Mouse (Mus musculus): ENCODE measurements around the gene Ugt1a8. TPM values are rescaled to one million over a fixed set of nuclear protein-coding genes. Genes with fewer than 3 reads are reported as not detected.

Ugt1a8 gene
- polyA plus RNA-seq, 1 experiment from 2014 or later, result not detected

GRCm38 (mm10) chr1:88253540-88253939 is 165.9 kb downstream of the Ugt1a8 start:
- Histone ChIP-seq H3K9me3 (replicated peaks) (peaks cover 51% of the 10 kb centered on the region), H3K4me2 (no peak overlapping the region), H3K36me3 (no peaks in the 10 kb centered on the region), H3K27me3 (no peaks in the 10 kb centered on the region), H3K4me3 (replicated peaks) (no peak overlapping the region), H3K9ac (no peak overlapping the region), H3K27ac (no peak overlapping the region), H3K4me1 (no peaks in the 10 kb centered on the region)
- no peak for ATAC-seq (replicated peaks; ENCODE audit: low FRiP score)
- 71% methylated on average over 6 of the region's 6 CpGs for WGBS

GRCm38 (mm10) chr1:88254793-88255465 is 167.3 kb downstream of the Ugt1a8 start:
- 86% methylated on average over 12 of the region's 12 CpGs for WGBS
- peaks cover 3% of the 10 kb centered on the region for H3K36me3 ChIP-seq
- no peak for ATAC-seq (replicated peaks; ENCODE audit: low FRiP score)

GRCm38 (mm10) chr1:88255466-88255857 is 167.8 kb downstream of the Ugt1a8 start:
- no peaks in the 10 kb centered on the region for H3K27me3 ChIP-seq
- no peak overlapping the region for H3K27ac ChIP-seq
- H3K4me2 ChIP-seq, result no peak overlapping the region
- no peak overlapping the region for H3K9ac ChIP-seq
- peaks cover 32% of the 10 kb centered on the region for H3K9me3 ChIP-seq (replicated peaks)
- H3K4me1 ChIP-seq, result peaks cover 13% of the 10 kb centered on the region
- WGBS, result 54% methylated on average over 2 of the region's 2 CpGs
- H3K4me3 ChIP-seq (replicated peaks), result no peak overlapping the region
- no peak for ATAC-seq (replicated peaks; ENCODE audit: low FRiP score)
- H3K36me3 ChIP-seq, result peaks cover 9% of the 10 kb centered on the region

More at GRCm38 (mm10) chr1:88254793-88255465, 167.3 kb downstream of the Ugt1a8 start:
- H3K9ac ChIP-seq, result no peak overlapping the region
- no peak overlapping the region for H3K4me3 ChIP-seq (replicated peaks)
- H3K4me1 ChIP-seq, result peaks cover 10% of the 10 kb centered on the region
- no peak overlapping the region for H3K27ac ChIP-seq
- no peak overlapping the region for H3K4me2 ChIP-seq
- H3K9me3 ChIP-seq (replicated peaks), result peaks cover 37% of the 10 kb centered on the region
- H3K27me3 ChIP-seq, result no peaks in the 10 kb centered on the region

GRCm38 (mm10) chr1:88255989-88256754 is 168.6 kb downstream of the Ugt1a8 start:
- Histone ChIP-seq H3K4me1 (peaks cover 13% of the 10 kb centered on the region), H3K27me3 (no peaks in the 10 kb centered on the region), H3K27ac (no peak overlapping the region), H3K4me2 (no peak overlapping the region), H3K9me3 (replicated peaks) (peaks cover 25% of the 10 kb centered on the region), H3K9ac (no peak overlapping the region), H3K4me3 (replicated peaks) (no peak overlapping the region), H3K36me3 (peaks cover 16% of the 10 kb centered on the region)
- ATAC-seq (replicated peaks; ENCODE audit: low FRiP score), result no peak
- WGBS, result 79% methylated on average over 13 of the region's 13 CpGs

GRCm38 (mm10) chr1:88256886-88257663 is 169.5 kb downstream of the Ugt1a8 start:
- H3K4me2 ChIP-seq, result no peak overlapping the region
- no peak overlapping the region for H3K4me3 ChIP-seq (replicated peaks)
- no peak for ATAC-seq (replicated peaks; ENCODE audit: low FRiP score)
- no peak overlapping the region for H3K9ac ChIP-seq
- peaks cover 13% of the 10 kb centered on the region for H3K4me1 ChIP-seq
- peaks cover 23% of the 10 kb centered on the region for H3K9me3 ChIP-seq (replicated peaks)
- 75% methylated on average over 10 of the region's 10 CpGs for WGBS
- H3K27ac ChIP-seq, result no peak overlapping the region
- H3K36me3 ChIP-seq, result peaks cover 25% of the 10 kb centered on the region
- no peaks in the 10 kb centered on the region for H3K27me3 ChIP-seq

- ATAC-seq (replicated peaks; ENCODE audit: low FRiP score), result no peak
- H3K4me1 ChIP-seq, result peaks cover 18% of the 10 kb centered on the region
- no peaks in the 10 kb centered on the region for H3K27me3 ChIP-seq
- H3K36me3 ChIP-seq, result peaks cover 31% of the 10 kb centered on the region
- no peak overlapping the region for H3K9ac ChIP-seq
- no peak overlapping the region for H3K4me2 ChIP-seq
- H3K27ac ChIP-seq, result no peak overlapping the region
- H3K9me3 ChIP-seq (replicated peaks), result peaks cover 18% of the 10 kb centered on the region; the same call in 1 of the 2 replicates
- 80% methylated on average over 6 of the region's 6 CpGs for WGBS
- H3K4me3 ChIP-seq (replicated peaks), result no peak overlapping the region
Observed at GRCm38 (mm10) chr1:88257681-88258080, 170.1 kb downstream of the Ugt1a8 start.

- Histone ChIP-seq H3K4me3 (replicated peaks) (no peak overlapping the region), H3K36me3 (peaks cover 38% of the 10 kb centered on the region), H3K9ac (no peak overlapping the region), H3K4me2 (no peak overlapping the region), H3K27me3 (no peaks in the 10 kb centered on the region), H3K4me1 (peaks cover 20% of the 10 kb centered on the region), H3K9me3 (replicated peaks) (peaks cover 18% of the 10 kb centered on the region; the same call in 1 of the 2 replicates), H3K27ac (no peak overlapping the region)
- ATAC-seq (replicated peaks; ENCODE audit: low FRiP score), result no peak
- 69% methylated on average over 6 of the region's 6 CpGs for WGBS
Observed at GRCm38 (mm10) chr1:88258361-88258760, 170.7 kb downstream of the Ugt1a8 start.

GRCm38 (mm10) chr1:88258881-88259642 is 171.4 kb downstream of the Ugt1a8 start:
- peak; percentile 24 for ATAC-seq (replicated peaks; ENCODE audit: low FRiP score)
- no peak overlapping the region for H3K4me3 ChIP-seq (replicated peaks)

GRCm38 (mm10) chr1:88259643-88260024 is 172.0 kb downstream of the Ugt1a8 start:
- H3K27me3 ChIP-seq, result no peaks in the 10 kb centered on the region
- peaks cover 50% of the 10 kb centered on the region for H3K36me3 ChIP-seq
- H3K4me1 ChIP-seq, result peaks cover 20% of the 10 kb centered on the region
- H3K4me3 ChIP-seq (replicated peaks), result no peak overlapping the region
- peaks cover 18% of the 10 kb centered on the region; the same call in 1 of the 2 replicates for H3K9me3 ChIP-seq (replicated peaks)
- ATAC-seq (replicated peaks; ENCODE audit: low FRiP score), result peak; percentile 7
- 75% methylated on average over 4 of the region's 4 CpGs for WGBS
- no peak overlapping the region for H3K4me2 ChIP-seq
- no peak overlapping the region for H3K9ac ChIP-seq
- peak overlapping the region; percentile 2; the same call in 1 of the 2 replicates for H3K27ac ChIP-seq

More at GRCm38 (mm10) chr1:88258881-88259642, 171.4 kb downstream of the Ugt1a8 start:
- Histone ChIP-seq H3K9ac (no peak overlapping the region), H3K9me3 (replicated peaks) (peaks cover 18% of the 10 kb centered on the region; the same call in 1 of the 2 replicates), H3K27me3 (no peaks in the 10 kb centered on the region), H3K27ac (peak overlapping the region; percentile 2), H3K4me1 (peaks cover 20% of the 10 kb centered on the region), H3K4me2 (no peak overlapping the region), H3K36me3 (peaks cover 45% of the 10 kb centered on the region)
- WGBS, result 56% methylated on average over 8 of the region's 8 CpGs

- Histone ChIP-seq H3K4me1 (peaks cover 20% of the 10 kb centered on the region), H3K4me3 (replicated peaks) (no peak overlapping the region), H3K27me3 (no peaks in the 10 kb centered on the region), H3K9me3 (replicated peaks) (peaks cover 15% of the 10 kb centered on the region; the same call in 1 of the 2 replicates), H3K36me3 (peaks cover 55% of the 10 kb centered on the region), H3K9ac (no peak overlapping the region), H3K27ac (no peak overlapping the region), H3K4me2 (no peak overlapping the region)
- WGBS, result 73% methylated on average over 6 of the region's 6 CpGs
- peak; percentile 19; the same call in 1 of the 2 replicates for ATAC-seq (replicated peaks; ENCODE audit: low FRiP score)
Observed at GRCm38 (mm10) chr1:88260114-88260513, 172.5 kb downstream of the Ugt1a8 start.

Measured in kidney, embryonic 15.5 days (tissue).